Mouse (Mus musculus) megakaryocyte progenitor cell, adult 5-6 weeks (primary cell): Measurements from ENCODE around the gene 1600002K03Rik. TPM values are rescaled to one million over a fixed set of nuclear protein-coding genes. Genes with fewer than 3 reads are reported as not detected.
"Not testable (repeated sequence)": the region's sequence is repeated elsewhere in the genome, so short reads cannot be mapped to it uniquely, and the experiment has no call there.

Source experiments
- ATAC-seq: replicated peaks from 2 replicates; pipeline ENCODE4 v1.8.0; 2016; ENCODE audit warnings: mild to moderate bottlenecking, moderate TSS enrichment, inconsistent platforms; ENCODE audit not compliant: poor library complexity
- total RNA-seq, 2 experiments: library from RNA; stranded (forward) in 1 of 2; stranded (reverse) in 1 of 2; fragments of 157-497, 149-512 nt in 1 of 2; fragments of 200-1000 nt in 1 of 2; gene quantifications; 2 replicates each; pipeline versions ENCODE4 v1.2.3 to v1.2.4; 2015 to 2017

Gene 1600002K03Rik
- total RNA-seq, 2 experiments from 2014 or later: 13.5 to 18.2 TPM

- ATAC-seq: no peak
Measured at GRCm38 (mm10) chr10:80165392-80166128, 7.2 kb upstream of the 1600002K03Rik start, which contains the start of gene Cirbp. Gene Cirbp, plus strand, starts transcription at chr10:80165985.

GRCm38 (mm10) chr10:80166136-80166535, 6.6 kb upstream of the 1600002K03Rik start:
- ATAC-seq: not testable (repeated sequence)

DNA sequence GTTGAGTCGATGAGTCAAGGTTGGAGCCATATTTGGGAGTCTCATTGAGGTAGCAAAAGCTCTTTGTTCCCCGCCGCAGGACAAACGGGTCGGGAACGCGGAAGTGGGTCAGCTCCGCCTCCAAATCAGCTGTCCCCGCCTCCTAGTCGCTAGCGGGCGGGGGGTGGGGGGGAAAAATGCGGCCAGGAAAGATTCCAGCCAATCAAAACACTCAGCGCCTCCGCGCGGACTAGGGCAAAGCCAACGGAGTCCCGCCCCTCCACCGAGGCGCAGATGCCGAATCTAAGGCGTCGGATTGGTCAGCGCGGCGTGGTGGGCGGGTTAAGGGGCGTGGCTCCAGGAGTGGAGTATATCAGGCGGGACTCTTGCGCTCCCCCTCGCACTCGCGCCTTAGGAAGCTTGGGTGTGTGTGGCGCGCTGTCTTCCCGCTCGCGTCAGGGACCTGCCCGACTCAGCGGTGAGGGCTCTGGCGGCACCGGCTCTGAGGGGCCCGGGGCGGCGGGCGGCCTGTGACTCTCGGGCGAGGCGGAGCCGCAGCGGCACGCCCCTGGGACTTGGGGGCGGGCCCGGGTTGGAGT, 5.2 kb upstream of the 1600002K03Rik start:
- peak; percentile 75 for ATAC-seq

- peak; percentile 32 for ATAC-seq
Measured at GRCm38 (mm10) chr10:80168038-80168661, 4.6 kb upstream of the 1600002K03Rik start.

DNA sequence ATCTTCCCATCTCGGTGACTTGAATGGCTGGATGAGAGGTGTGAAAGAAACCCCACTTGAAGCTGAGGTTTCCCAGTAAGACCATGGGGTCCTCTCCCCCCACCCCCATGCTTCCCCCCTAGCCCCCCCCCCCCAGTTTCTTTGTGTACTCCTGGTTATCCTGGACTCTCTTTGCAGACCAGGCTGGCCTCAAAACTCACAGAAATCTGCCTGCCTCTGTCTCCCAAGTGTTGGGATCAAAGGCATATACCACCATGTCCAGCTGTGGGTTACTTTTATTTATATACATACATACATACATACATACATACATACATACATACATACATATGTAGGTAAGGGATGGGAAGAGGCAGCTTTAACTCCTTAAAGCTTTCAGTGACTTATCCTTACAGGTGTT, 3.7 kb upstream of the 1600002K03Rik start:
- ATAC-seq: no peak

GRCm38 (mm10) chr10:80169651-80170050, 3.1 kb upstream of the 1600002K03Rik start:
- no peak for ATAC-seq

DNA sequence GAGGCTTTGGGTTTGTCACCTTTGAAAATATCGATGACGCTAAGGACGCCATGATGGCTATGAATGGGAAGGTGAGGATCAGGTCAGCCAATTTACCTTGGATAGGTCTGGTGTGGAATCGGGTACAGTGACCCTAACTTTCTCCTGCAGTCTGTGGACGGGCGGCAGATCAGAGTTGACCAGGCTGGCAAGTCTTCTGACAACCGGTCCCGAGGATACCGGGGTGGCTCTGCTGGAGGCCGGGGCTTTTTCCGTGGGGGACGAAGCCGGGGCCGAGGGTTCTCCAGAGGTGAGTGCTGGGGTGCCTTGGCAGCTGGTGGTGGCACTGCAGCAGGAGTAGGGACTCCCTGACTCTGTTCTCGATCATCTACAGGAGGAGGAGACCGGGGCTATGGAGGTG, 2.7 kb upstream of the 1600002K03Rik start:
- no peak for ATAC-seq

- ATAC-seq: no peak
Measured at GRCm38 (mm10) chr10:80170601-80171021, 2.1 kb upstream of the 1600002K03Rik start.

DNA sequence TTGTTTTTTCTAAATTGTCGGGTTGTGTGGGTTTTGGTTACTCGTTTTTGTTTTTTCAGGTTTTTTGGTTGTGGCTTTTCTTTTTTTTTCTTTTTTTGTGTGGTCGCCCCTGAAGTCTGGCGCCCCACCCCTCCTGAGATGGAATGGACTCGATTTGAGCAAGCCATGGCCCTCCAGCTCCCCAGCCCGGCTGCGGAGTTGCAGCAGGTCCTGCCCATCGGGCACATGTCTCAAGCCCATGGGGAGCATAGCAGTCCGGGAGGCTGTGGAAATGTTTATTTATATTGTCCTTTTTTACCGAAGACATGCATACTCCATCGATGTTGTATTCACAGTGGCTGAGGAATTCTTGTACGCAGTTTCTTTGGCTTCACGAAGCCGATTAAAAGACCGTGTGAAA, 1.5 kb upstream of the 1600002K03Rik start:
- ATAC-seq: no peak

DNA sequence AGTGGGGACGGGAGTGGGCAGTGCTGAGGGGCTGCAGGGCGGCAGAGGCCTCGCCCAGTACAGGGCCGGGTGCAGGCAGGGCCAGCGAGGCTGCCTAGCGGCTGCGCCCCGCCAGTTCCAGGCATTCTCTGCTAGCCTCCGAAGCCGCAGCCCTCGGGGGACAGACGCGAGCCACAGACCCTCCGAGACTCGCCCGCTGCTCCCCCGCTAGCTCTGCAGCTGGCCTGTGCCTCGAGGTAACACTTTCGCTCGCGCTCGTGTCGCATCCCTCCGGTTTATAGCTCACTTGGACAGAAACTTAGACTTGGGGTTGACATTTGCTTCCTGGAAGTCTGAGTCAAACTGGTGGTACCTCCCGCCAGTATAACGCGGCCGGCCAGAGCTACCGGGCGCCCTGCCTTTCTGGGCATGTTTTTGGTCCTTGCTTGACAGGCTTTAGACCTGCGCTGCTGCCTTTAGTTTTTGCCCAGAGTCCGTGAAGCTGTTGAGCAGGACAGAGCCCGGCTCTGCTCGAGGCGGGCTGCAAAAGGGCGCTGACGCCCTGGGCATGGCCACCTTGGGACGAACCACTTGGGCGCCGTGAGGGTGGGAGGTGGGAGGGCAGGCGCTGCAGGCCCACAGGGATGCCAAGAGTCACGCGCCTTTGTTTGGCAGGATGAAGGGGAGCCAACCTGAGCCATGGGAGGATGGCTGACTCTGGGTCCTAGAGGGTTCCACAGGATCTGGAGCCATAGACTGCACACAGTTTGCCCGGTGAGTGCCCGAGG, 801 bp upstream of the 1600002K03Rik start:
- no peak for ATAC-seq

DNA sequence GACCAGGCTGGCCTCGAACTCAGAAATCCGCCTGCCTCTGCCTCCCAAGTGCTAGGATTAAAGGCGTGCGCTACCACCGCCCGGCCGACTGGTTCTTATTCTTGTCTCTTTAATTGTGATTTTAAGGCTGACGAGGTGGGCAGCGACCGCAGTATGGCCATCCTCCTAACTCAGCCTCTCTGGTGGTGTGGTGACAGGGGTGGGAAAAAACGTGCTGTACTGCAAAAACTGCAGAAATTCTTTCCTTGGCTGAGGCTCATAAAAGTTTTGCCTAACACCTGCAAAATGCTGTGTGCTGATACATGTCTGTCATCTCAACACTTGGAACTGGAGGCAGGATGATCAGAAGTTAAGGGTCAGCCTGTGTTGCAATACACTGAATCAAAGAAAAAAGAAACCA, 614 bp downstream of the 1600002K03Rik start:
- no peak for ATAC-seq

GRCm38 (mm10) chr10:80173955-80174640, 1.4 kb downstream of the 1600002K03Rik start:
- ATAC-seq: no peak

- ATAC-seq: peak; percentile 58
Measured at GRCm38 (mm10) chr10:80174705-80175104, 2.0 kb downstream of the 1600002K03Rik start.

GRCm38 (mm10) chr10:80175536-80176269, 3.0 kb downstream of the 1600002K03Rik start:
- peak; percentile 32 for ATAC-seq

- no peak for ATAC-seq
Measured at GRCm38 (mm10) chr10:80176270-80176834, 3.6 kb downstream of the 1600002K03Rik start.

DNA sequence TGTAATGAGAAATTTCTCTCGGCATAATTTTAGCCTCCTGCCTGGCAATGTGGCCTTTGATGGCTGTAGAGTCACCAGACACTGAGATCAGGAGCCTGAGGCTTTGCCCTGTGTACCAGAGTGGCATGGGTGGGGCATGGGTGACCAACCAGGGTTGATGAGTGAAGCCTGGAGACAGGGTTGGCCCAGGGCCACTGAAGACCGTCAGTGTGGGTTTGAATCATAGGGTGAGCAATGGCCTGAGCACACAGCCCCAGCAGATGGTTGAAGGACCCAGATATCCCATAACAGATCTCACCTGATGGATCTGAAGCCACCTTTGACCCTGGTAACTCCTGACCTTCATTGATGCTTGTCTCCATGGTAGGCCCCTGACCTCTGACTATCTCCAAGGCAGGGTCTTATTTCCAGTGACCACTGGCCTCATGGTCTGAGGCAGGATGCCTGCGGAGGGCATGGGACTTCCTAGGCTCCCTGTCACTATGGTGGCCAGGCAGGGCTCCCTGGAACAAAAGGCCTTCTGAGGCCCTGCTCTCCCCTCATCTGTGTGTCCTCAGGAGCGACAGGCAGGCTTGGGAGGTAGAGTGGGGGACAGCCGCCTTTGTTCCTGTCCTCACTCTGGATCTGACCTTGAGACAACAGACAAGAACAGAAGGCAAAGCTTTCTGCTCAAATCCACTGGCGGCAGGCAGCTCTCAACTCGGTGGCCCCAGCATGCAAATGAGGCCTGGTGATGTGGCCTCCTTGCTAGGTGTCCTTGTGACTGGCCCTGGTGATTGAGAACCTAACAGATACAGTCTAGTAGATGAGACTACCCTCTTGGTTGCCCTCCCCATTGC, 4.9 kb downstream of the 1600002K03Rik start:
- ATAC-seq: no peak

DNA sequence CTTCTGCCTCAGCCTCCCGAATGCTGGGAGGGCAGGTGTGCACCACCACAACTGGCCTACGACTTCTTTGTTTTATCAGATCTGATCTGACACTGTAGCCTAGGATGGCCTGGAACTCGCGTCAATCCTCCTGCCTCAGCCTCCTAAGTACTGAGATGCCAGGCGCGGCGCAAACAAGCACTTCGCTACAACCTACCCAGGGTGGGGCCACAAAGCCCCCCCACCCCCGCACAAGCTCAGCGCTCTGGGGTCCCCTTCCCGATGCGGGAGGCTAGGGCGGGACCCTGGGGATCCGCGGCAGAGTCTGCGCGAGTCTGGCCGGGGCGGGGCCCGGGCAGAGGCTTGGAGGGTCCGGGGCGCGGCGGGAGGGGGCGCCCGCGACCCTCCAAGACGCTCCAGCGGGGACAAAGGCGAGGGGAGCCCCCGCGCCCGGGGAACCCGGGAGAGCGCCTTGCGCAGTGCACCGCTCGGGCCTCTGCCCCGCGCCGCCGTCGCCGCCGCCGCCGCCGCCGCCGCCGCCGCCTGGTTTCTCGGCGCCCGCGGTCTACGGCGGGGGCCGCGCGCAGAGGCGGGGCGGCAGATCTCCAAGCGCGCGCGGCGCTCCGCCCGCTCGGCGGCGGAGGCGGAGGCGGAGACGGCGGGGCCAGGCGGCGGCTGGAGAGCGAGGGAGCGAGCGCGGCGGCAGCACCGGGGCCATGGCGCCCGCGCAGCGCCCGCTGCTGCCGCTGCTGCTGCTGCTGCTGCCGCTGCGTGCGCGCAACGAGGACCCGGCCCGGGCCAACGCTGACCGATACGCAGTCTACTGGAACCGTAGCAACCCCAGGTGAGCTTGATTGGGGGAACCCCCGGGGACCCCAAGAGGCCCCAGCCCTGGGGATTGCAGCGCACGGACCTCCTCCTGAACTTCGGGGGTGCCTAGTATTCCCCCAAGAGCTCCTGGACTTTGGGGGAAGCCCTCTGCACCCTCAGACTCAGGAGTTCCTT, 6.6 kb downstream of the 1600002K03Rik start, which contains the start of gene Efna2:
TSS of gene Efna2 (plus strand) at position 415 of the 984 bp plus-strand sequence.
- ATAC-seq: no peak
